Mouse (Mus musculus) ES-Bruce4 (cell line): ENCODE measurements at regions not wholly inside any gene's neighbourhood (a gene's known extent, or its start where the extent isn't known, plus 50 kb on each side); places are given as distances from the start of the nearest gene placed in this dataset.

ENCODE experiments used
- CTCF ChIP-seq: IDR thresholded peaks from one replicate; pipeline ENCODE4 v1.8.1; 2011; ENCODE audit warnings: low read depth, low read length
- EP300 ChIP-seq: IDR thresholded peaks from 2 replicates; pipeline ENCODE4 v1.6.1; 2011; ENCODE audit warnings: low read depth, low read length; ENCODE audit not compliant: insufficient read depth
- POLR2A ChIP-seq: IDR thresholded peaks from one replicate; pipeline ENCODE4 v1.8.1; 2011; ENCODE audit warnings: low read length; ENCODE audit not compliant: insufficient read depth

- TF ChIP-seq CTCF = no peak
- no peak for TF ChIP-seq POLR2A
- TF ChIP-seq EP300 = no peak
Observed at GRCm38 (mm10) chr12:106607655-106608337, 597.8 kb downstream of the Vrk1 start.
